ENCODE assay signal across 8 mouse cellular contexts in genomic region chr17:5321589-5322225, GRCm38 (mm10).
A peak's percentile ranks its signal among the peaks of the same experiment; 100 is the strongest.
DNase-seq lines count a peak whose midpoint lies in the region; ATAC-seq and TF ChIP-seq lines count a peak whose summit lies in the region.

No protein-coding gene starts in this region.

- H3K4me3 ChIP-seq in kidney, embryonic 16.5 days (ENCODE audit: low read length), result no peak overlapping the region
- peak overlapping the region; percentile 29; the same call in 1 of the 2 replicates for H3K4me3 ChIP-seq in E14TG2a.4 (replicated peaks; ENCODE audit: low read length)
- H3K4me3 ChIP-seq in liver, embryonic 14.5 days (ENCODE audit: insufficient read depth in 1 of 2, low read depth in 2 of 2, low read length in 2 of 2), result no peak overlapping the region

- H3K4me1 ChIP-seq in kidney, embryonic 16.5 days (ENCODE audit: insufficient read depth, low read length), result peaks cover 24% of the 10 kb centered on the region
- H3K4me1 ChIP-seq in E14TG2a.4 (replicated peaks; ENCODE audit: low read depth, low read length), result peaks cover 48% of the 10 kb centered on the region
- peaks cover 0 to 7% of the 10 kb centered on the region in 2 experiments; a peak in 2 of 4 replicates for H3K4me1 ChIP-seq in liver, embryonic 14.5 days (replicated peaks; ENCODE audit: control insufficient read depth in 2 of 2, insufficient read depth in 2 of 2, low read length in 1 of 2)

- H3K36me3 ChIP-seq in kidney, embryonic 16.5 days (ENCODE audit: insufficient read depth, low read length), result peaks cover 35% of the 10 kb centered on the region
- H3K36me3 ChIP-seq in E14TG2a.4 (ENCODE audit: insufficient read depth, low read length), result peaks cover 27% of the 10 kb centered on the region
- no peaks in the 10 kb centered on the region; the same call in 1 of the 2 replicates for H3K36me3 ChIP-seq in liver, embryonic 14.5 days (replicated peaks; ENCODE audit: control insufficient read depth, insufficient read depth, low read depth)

- H3K27me3 ChIP-seq in kidney, embryonic 16.5 days (ENCODE audit: insufficient read depth, low read length), result no peaks in the 10 kb centered on the region
- H3K27me3 ChIP-seq in E14TG2a.4 (ENCODE audit: insufficient read depth, low read length), result peaks cover 13% of the 10 kb centered on the region
- no peaks in the 10 kb centered on the region for H3K27me3 ChIP-seq in liver, embryonic 14.5 days (ENCODE audit: control insufficient read depth, insufficient read depth, low read length)

- no peak for TF ChIP-seq EP300 in liver, embryonic 14.5 days (IDR thresholded peaks at IDR 0.05; ENCODE audit: low read depth)

- no peak overlapping the region for H3K27ac ChIP-seq in kidney, embryonic 16.5 days (ENCODE audit: low read length)
- H3K27ac ChIP-seq in liver, embryonic 14.5 days, result no peak overlapping the region

- ATAC-seq in kidney, embryonic 16.5 days (ENCODE audit: low FRiP score, low TSS enrichment), result peak; percentile 18; the same call in 1 of the 2 replicates
- no peak for ATAC-seq in liver, embryonic 14.5 days (ENCODE audit: insufficient read depth)

- H3K9ac ChIP-seq in kidney, embryonic 16.5 days (replicated peaks; ENCODE audit: low read length), result no peak overlapping the region
- no peak overlapping the region for H3K9ac ChIP-seq in liver, embryonic 14.5 days (replicated peaks)

- WGBS in kidney, embryonic 16.5 days, result 61% methylated on average over 8 of the region's 8 CpGs
- WGBS in liver, embryonic 14.5 days (ENCODE audit: insufficient replicate concordance), result 65% methylated on average over 8 of the region's 8 CpGs

- H3K4me2 ChIP-seq in kidney, embryonic 16.5 days (replicated peaks; ENCODE audit: low read depth, low read length), result no peak overlapping the region
- H3K4me2 ChIP-seq in liver, embryonic 14.5 days (ENCODE audit: low read depth), result no peak overlapping the region

- no peaks in the 10 kb centered on the region for H3K9me3 ChIP-seq in kidney, embryonic 16.5 days (ENCODE audit: low read length)
- peaks cover 10% of the 10 kb centered on the region; the same call in 1 of the 2 replicates for H3K9me3 ChIP-seq in E14TG2a.4 (ENCODE audit: low read length)
- no peaks in the 10 kb centered on the region for H3K9me3 ChIP-seq in liver, embryonic 14.5 days (ENCODE audit: control insufficient read depth, low read length)

- DNase-seq in cerebellum, adult 8-10 months, result peak; percentile 36
- no peak for DNase-seq in cerebellum, postnatal 4 days (ENCODE audit: low spot score in 2 of 2)
- no peak for DNase-seq in kidney, adult 18-20 months
- DNase-seq in liver, embryonic 14.5 days (ENCODE audit: low read depth in 3 of 3, low spot score in 3 of 3), result no peak
- no peak for DNase-seq in Muller cell, postnatal 12 days (ENCODE audit: inconsistent ontology term)
- DNase-seq in urinary bladder, adult 18-20 months (ENCODE audit: low spot score in 2 of 2), result no peak

- TF ChIP-seq CTCF in E14TG2a.4 (conservative IDR thresholded peaks at IDR 0.05; ENCODE audit: low read length), result peak; percentile 35
- TF ChIP-seq CTCF in liver, embryonic 14.5 days (IDR thresholded peaks at IDR 0.05; ENCODE audit: low read depth), result peak; percentile 56
